Mouse (Mus musculus): ENCODE measurements around the gene Ncapd2. TPM values are rescaled to one million over a fixed set of nuclear protein-coding genes. Genes with fewer than 3 reads are reported as not detected.

Gene Ncapd2
- total RNA-seq, 4 experiments from 2014 or later: 7.3 to 14.0 (median 9.1) TPM

Small RNA genes within 50 kb of the gene (microRNA-seq; reads per million reads assigned to microRNA genes)
- gene Mir3098 (not detected), gene Mir8113 (not detected)

Other genes with a start within 250 kb of the Ncapd2 start
- gene Cops7a, start 226.2 kb downstream of the Ncapd2 start, total RNA-seq (2022): 100 to 1,000 TPM; 122 to 142 (median 131) TPM
- under 1 TPM in 3 of 4 experiments, not detected in 1; 0.19 to 0.70 (median 0.36) TPM for gene Pianp, start 195.0 kb downstream of the Ncapd2 start, total RNA-seq (2022)
- 10 to 100 TPM; 24.3 to 29.7 (median 27.4) TPM for gene Zfp384, start 182.6 kb downstream of the Ncapd2 start, total RNA-seq (2022)
- gene Ing4, start 151.9 kb downstream of the Ncapd2 start, total RNA-seq (2022): 10 to 100 TPM; 19.8 to 22.3 (median 20.7) TPM
- 1 to 10 TPM in 3 of 4 experiments, under 1 TPM in 1; 0.97 to 2.5 (median 1.5) TPM for gene Acrbp, start 142.0 kb downstream of the Ncapd2 start, total RNA-seq (2022)
- under 1 TPM in 1 of 4 experiments, not detected in 3; 0.20 TPM for gene Lpar5, start 123.8 kb downstream of the Ncapd2 start, total RNA-seq (2022)
- gene Chd4, start 95.7 kb downstream of the Ncapd2 start, total RNA-seq (2022): 10 to 100 TPM; 72.6 to 77.3 (median 74.3) TPM
- 10 to 100 TPM; 16.3 to 21.1 (median 19.0) TPM for gene Nop2, start 59.8 kb downstream of the Ncapd2 start, total RNA-seq (2022)
- 1 to 10 TPM; 6.6 to 8.9 (median 7.5) TPM for gene Iffo1, start 46.5 kb downstream of the Ncapd2 start, total RNA-seq (2022)
- gene Gapdh, start 25.2 kb downstream of the Ncapd2 start, total RNA-seq (2022): over 10,000 TPM; 10,104 to 14,130 (median 11,228) TPM
- 100 to 1,000 TPM; 224 to 255 (median 228) TPM for gene Mrpl51, start 100 bp upstream of the Ncapd2 start, total RNA-seq (2022)
- gene Vamp1, start 23.9 kb upstream of the Ncapd2 start, total RNA-seq (2022): 10 to 100 TPM; 15.1 to 16.8 (median 15.5) TPM
- 1 to 10 TPM; 1.6 to 2.3 (median 2.0) TPM for gene Tapbpl, start 40.2 kb upstream of the Ncapd2 start, total RNA-seq (2022)
- gene Cd27, start 45.3 kb upstream of the Ncapd2 start, total RNA-seq (2022): under 1 TPM in 2 of 4 experiments, not detected in 2; 0.36 to 0.53 TPM
- gene Tuba3a, start 94.3 kb upstream of the Ncapd2 start, total RNA-seq (2022): not detected
- 10 to 100 TPM; 14.7 to 19.7 (median 19.3) TPM for gene Ltbr, start 122.2 kb upstream of the Ncapd2 start, total RNA-seq (2022)
- under 1 TPM; 0.17 to 0.19 (median 0.17) TPM for gene Scnn1a, start 129.0 kb upstream of the Ncapd2 start, total RNA-seq (2022)
- 10 to 100 TPM; 13.1 to 22.3 (median 16.3) TPM for gene Tnfrsf1a, start 157.7 kb upstream of the Ncapd2 start, total RNA-seq (2022)
- not detected for gene Plekhg6, start 189.1 kb upstream of the Ncapd2 start, total RNA-seq (2022)